Mouse (Mus musculus): Measurements from ENCODE around the gene Pole2.

Gene Pole2

GRCm38 (mm10) chr12:69227776-69228466, at the start of gene Pole2:
Gene Pole2, minus strand, starts transcription at chr12:69228195.
- DNase-seq (ENCODE audit: inconsistent ontology term) = peak; percentile 91

DNA sequence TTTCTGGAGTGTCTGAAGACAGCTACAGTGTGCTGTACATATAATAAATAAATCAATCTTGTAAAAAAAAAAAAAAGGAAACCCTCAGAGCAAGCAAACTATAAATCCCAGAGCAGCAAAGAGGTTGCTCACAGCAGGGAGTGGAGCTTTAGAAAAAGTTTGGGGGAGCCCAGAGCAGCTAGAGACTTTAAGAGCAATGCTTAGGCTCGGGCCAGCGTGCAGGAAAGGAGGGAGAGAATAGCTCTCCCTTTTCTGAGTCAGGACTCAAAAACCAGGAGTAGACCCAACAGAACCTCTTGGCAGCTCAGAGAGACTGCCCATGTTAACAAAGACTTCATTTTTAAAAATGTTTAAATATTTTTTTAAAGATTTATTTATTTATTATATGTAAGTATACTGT, 41.0 kb upstream of the Pole2 start:
- no peak for DNase-seq (ENCODE audit: inconsistent ontology term)

DNA sequence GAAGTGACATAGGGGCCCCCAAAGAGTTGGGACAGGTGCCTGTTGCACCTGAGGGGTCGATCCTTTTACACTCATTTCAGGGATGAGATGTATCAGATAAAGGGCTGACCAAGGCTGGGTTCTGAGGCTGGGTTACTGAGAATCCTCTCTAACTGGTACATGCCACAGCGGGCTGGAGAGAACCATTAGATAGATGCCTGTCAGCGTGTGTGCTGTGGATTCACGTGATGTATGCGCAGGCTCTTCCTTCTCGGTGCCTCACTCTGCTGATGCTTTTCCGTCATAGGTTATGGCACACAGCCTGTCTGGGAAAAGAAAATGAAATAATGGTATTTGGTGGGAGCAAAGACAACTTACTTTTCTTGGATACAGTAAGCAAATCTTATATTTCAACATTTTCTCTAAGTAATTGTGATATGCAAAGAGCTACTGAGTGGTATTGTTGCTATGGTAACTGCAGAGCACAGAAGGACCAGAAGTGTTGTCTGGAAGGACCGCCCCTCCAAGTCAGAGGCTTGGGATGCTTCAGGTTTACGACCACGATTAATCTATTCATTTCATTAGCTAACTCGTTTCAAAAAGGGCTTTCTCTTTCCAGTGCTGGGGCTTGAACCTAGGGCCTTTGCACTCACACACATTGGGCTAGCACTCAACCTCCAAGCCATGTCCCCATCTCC, 40.1 kb upstream of the Pole2 start:
- DNase-seq (ENCODE audit: inconsistent ontology term) = no peak

- no peak for DNase-seq (ENCODE audit: inconsistent ontology term)
Observed at GRCm38 (mm10) chr12:69265031-69265430, 37.0 kb upstream of the Pole2 start.

DNA sequence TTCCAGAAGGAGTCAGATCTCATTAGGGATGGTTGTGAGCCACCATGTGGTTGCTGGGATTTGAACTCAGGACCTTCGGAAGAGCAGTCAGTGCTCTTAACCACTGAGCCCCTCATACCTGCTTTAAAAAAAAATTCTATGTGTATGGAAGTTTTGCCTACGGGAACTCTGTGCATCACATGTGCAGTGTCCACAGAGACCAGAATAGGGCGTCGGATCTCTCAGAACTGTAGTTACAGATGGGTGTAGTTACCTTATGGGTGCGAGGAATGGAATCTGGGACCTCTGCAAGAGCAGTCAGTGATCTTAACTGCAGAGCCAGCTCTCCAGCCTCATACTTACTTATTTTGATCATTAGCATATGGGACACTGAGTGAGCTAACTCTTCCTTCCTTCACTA, 34.3 kb upstream of the Pole2 start:
- DNase-seq (ENCODE audit: inconsistent ontology term) = no peak

DNA sequence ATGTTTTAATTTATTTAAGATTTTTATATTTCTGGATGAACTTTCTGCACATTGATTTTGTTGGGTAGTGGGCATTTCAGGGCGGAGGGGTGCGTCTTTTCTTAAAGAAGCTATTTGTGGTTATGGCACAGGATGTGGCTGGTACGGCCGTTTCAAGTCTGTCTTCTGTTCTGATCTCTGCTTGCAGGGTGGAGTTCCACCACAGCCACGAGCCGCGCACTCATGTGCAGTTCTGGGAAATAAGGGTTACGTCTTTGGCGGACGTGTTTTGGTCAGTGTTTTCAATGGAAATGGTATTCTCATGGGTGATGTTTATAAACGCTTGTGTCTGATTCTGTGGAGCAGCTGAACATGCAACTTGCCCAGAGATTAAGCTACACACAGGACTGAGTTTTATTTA, 29.8 kb upstream of the Pole2 start:
- DNase-seq (ENCODE audit: inconsistent ontology term) = no peak

GRCm38 (mm10) chr12:69253806-69254205, 25.8 kb upstream of the Pole2 start:
- no peak for DNase-seq (ENCODE audit: inconsistent ontology term)

DNA sequence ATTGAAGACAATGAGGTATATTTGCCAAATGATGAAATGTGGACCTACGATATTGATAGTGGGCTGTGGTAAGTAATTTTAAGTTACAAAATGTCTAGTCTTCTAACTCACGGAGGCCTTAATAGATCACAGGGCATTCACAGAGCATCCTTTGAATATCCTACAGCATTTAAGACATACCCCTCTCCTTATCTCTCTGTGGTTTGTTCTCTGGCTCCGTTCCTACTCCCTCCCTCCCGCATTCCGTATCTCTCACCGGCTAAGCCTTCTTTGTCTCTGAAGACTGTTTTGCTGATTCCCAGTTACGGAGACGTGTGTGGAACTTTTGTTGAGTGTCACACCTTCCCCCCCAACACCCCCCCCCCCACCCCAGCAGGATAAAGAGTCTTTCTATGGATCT, 22.8 kb upstream of the Pole2 start:
- no peak for DNase-seq (ENCODE audit: inconsistent ontology term)

DNA sequence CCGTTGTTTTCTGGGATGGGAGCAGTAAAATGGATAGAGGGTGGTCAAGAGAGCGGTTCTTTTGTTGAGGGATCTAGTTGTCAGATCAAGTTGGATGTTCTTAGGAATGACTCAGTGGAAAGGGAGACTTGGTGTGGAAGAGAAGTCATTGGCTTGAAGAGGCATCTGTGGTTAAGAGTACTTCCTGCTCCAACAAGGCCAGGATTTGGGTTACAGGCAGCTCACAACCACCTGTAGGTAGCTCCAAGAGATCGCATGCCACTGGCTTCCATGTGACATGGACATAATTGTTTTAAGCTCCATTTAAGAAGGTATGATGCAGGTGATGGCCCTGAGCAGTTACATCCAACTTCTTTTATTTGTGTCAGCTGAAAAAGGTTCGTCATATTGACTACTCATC, 21.8 kb upstream of the Pole2 start:
- DNase-seq (ENCODE audit: inconsistent ontology term) = no peak

DNA sequence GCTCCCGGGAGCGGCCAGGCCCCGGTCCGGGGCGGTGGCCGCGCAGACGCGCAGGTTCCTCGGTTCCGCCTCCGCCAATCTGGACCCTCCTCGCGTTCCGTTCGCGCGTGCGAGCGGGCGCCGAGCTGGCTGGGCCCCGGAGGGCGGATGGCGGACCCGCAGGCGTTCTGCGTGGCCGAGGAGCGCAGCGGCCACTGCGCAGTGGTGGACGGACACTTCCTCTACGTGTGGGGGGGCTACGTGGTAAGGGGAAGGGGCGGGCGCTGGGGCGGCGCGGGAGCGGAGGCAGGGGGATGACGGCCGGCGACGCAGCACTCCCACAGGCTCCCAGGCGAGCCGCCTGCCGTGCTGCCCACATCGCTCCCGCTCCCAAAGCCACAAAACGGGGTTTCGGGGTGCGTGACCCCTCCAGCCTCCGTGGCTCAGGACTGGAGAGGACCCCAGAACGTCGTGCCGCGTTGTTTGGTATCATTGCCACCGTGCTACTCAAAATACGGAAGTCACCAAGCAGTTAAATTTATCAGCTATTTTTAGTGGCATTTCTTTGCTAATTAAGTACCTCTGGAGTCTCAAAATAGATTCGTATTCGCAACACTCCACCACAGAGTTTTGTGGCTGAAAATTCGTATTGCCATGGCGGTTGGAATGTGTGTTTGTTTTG, 13.9 kb upstream of the Pole2 start:
- peak; percentile 76 for DNase-seq (ENCODE audit: inconsistent ontology term)

DNA sequence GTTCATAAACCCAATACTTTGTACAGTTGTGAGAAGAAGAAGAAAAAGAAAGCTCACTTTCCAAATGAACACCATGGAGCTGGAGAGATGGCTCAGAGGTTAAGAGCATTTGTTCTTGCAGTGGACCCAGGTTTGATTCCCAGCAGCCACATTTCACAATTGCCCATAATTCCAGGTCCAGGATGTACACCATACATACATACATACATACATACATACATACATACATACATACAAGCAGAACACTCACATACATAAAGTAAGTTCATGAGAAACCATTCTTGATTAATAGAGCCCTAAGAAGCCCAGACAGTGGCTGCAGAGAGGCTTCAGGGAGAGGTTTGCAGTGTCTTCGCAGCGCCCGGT, 13.4 kb upstream of the Pole2 start:
- no peak for DNase-seq (ENCODE audit: inconsistent ontology term)

GRCm38 (mm10) chr12:69240876-69241275, 12.9 kb upstream of the Pole2 start, which contains the start of gene Klhdc1:
Gene Klhdc1, plus strand, starts transcription at chr12:69241176.
- no peak for DNase-seq (ENCODE audit: inconsistent ontology term)

- DNase-seq (ENCODE audit: inconsistent ontology term) = no peak
Observed at GRCm38 (mm10) chr12:69238284-69238683, 10.3 kb upstream of the Pole2 start.

GRCm38 (mm10) chr12:69235782-69236181, 7.8 kb upstream of the Pole2 start:
- DNase-seq (ENCODE audit: inconsistent ontology term) = no peak

- DNase-seq (ENCODE audit: inconsistent ontology term) = no peak
Observed at GRCm38 (mm10) chr12:69229251-69229650, 1.3 kb upstream of the Pole2 start.

GRCm38 (mm10) chr12:69220613-69221277, 7.2 kb downstream of the Pole2 start:
- DNase-seq (ENCODE audit: inconsistent ontology term) = no peak

- DNase-seq (ENCODE audit: inconsistent ontology term) = no peak
Observed at GRCm38 (mm10) chr12:69216587-69216986, 11.4 kb downstream of the Pole2 start.

GRCm38 (mm10) chr12:69215000-69215785, 12.8 kb downstream of the Pole2 start:
- peak; percentile 78 for DNase-seq (ENCODE audit: inconsistent ontology term)

- DNase-seq (ENCODE audit: inconsistent ontology term) = no peak
Observed at GRCm38 (mm10) chr12:69214393-69214792, 13.6 kb downstream of the Pole2 start.

DNA sequence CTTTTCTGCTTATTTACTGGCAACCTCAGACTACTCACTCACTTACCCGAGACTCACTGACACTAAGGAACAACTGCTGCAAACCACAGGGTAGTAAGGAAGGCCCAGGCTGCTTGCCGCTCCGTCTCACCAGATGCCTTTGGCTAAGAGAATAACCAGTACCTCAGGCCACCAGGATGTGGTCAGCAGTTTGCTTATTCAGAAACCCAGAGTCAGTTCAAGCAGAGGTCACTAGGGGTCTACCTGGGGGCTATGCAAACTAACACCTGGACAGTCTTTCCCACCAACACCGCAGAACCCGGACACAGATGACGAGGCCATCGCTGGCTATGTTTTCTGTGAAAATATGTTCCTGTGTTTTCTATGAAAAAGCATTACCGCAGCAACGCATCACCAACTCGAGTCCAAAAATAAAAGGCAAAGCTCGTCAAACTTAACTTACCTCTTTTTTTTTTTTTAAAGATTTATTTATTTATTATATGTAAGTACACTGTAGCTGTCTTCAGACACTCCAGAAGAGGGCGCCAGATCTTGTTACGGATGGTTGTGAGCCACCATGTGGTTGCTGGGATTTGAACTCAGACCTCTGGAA, 14.7 kb downstream of the Pole2 start:
- DNase-seq (ENCODE audit: inconsistent ontology term) = no peak

DNA sequence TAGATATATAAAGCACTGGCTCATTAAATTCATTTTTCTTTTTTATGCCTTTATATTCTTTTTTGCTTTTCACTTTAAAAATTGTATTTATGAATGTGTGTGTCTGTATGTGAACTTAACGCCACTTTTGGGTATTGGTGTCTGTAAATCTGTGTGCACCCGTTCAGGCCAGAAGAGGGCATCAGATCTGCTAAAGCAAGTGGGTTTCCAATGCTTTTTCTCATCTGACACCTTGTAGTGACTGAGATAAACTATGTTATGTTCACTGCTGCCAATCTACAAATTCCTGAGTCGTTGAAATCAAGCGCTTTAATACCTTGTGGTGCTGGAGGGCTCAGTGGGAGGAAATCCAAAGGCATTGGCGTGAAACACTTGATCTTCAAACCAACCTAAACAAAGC, 16.9 kb downstream of the Pole2 start:
- no peak for DNase-seq (ENCODE audit: inconsistent ontology term)

All from Muller cell, postnatal 12 days (primary cell).